Mouse (Mus musculus) spleen, adult 2 months (tissue): ENCODE results near the gene Kif1b.

Experiments
- CTCF ChIP-seq: fragments of 200-500 bp; IDR thresholded peaks from 2 replicates; pipeline ENCODE4 v1.5.1; 2011; ENCODE audit warnings: mild to moderate bottlenecking, inconsistent platforms; ENCODE audit not compliant: insufficient read depth, insufficient read length, insufficient replicate concordance; ENCODE audit errors: extremely low read depth
- POLR2A ChIP-seq: fragments of 200-500 bp; IDR thresholded peaks from 2 replicates; pipeline ENCODE4 v1.6.1; 2011; ENCODE audit warnings: low read depth, low read length, inconsistent platforms

DNA sequence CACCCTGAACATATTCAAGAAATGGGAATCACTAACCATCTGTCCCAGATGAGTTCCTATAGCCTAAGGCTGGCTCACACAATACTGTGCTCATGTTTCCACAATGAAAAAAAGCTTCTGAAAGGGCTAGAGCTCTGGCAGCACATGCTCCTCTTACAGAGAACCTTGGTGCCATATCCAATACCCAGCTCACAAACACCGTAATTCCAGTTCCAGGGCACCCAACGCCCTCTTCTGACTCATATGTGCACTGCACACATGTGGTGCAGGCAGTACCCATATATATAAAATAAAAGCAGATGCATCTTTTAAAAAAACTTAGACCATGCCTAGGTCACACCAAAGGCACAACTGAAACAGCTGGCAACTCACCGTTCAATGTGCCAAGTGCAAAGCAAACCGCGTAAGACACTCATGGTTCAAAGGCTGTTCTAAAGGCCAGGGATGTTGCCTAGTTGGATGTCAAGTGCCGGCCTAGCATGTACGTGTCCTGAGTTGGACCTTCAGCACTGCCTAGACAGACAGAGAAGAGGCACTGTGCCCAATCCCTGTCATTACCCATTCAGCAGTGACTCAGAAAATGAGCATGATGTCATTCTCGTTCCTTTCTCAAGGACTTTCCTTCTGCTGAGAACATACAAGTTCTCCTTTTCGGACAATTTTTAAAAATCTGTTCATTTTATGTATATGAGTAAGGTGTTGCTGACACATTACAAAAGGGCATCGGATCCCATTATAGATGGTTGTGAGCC is 18.1 kb upstream of the Kif1b start:
- no peak for TF ChIP-seq CTCF
- no peak for TF ChIP-seq POLR2A
